34 mouse cellular contexts compared by ENCODE assay signal in the genomic region with DNA sequence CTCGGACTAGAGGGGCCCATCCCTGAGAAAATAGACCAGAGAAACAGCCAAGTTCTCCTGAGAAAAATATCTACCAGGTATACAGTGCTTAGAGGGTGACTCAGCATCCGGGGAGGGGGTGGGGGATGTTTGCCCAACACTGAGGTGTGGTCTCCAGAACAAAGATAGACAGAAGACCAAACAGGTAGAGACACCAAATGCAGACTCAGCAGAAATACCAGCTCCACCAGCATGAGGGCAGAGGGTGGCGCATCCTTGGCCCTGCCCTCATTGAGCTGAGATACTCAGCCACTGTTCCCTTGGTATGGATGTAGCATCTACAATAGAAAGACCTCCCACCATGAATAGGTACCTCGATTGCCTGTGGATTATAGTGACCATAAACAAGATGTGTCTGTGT. TPM values are rescaled to one million over a fixed set of nuclear protein-coding genes. Genes with fewer than 3 reads are reported as not detected.
"Had no signal": no experiment of that assay in that cellular context is flagged by ENCODE, and none has a peak within 500 bp of the region (broad histone marks: within the 10 kb centered on the region; RNA-seq: fewer than 3 reads in every experiment).

No protein-coding gene starts in this region.

- H3K27me3 ChIP-seq: liver, embryonic 15.5 days had no signal

- H3K9me3 ChIP-seq: heart, embryonic 12.5 days; hindbrain, embryonic 10.5 days; hindbrain, embryonic 12.5 days; hindbrain, embryonic 15.5 days; kidney, embryonic 15.5 days; limb, embryonic 13.5 days; limb, embryonic 15.5 days; liver, embryonic 13.5 days; liver, embryonic 15.5 days had no signal

- H3K9ac ChIP-seq: heart, embryonic 12.5 days; hindbrain, embryonic 12.5 days; hindbrain, embryonic 15.5 days; kidney, embryonic 15.5 days; limb, embryonic 13.5 days; limb, embryonic 15.5 days; liver, embryonic 13.5 days; liver, embryonic 15.5 days had no signal

- H3K4me3 ChIP-seq: gastrocnemius, adult 2 months; heart, adult 2 months; heart, embryonic 12.5 days; hindbrain, embryonic 10.5 days; hindbrain, embryonic 12.5 days; hindbrain, embryonic 15.5 days; kidney, embryonic 15.5 days; limb, embryonic 13.5 days; limb, embryonic 15.5 days; liver, embryonic 13.5 days; liver, embryonic 15.5 days had no signal

- H3K36me3 ChIP-seq: hindbrain, embryonic 12.5 days; hindbrain, embryonic 15.5 days had no signal

- DNase-seq: gastrocnemius, adult 2 months; gastrocnemius, postnatal 10 days; gastrocnemius, postnatal 25 days; heart, adult 2 months; heart, postnatal 10 days; heart, postnatal 4 days; kidney, adult 11 months; kidney, adult 2 months; kidney, adult 9 months; kidney, postnatal 14 days; kidney, postnatal 36 days; layer of hippocampus, adult 9-11 months; layer of hippocampus, postnatal 36 days; left cerebral cortex, postnatal 4 days; liver, embryonic 13.5 days had no signal

- ATAC-seq: hindbrain, postnatal 0 days; intestine, embryonic 16.5 days had no signal

- H3K4me2 ChIP-seq: heart, embryonic 12.5 days; hindbrain, embryonic 12.5 days; hindbrain, embryonic 15.5 days; kidney, embryonic 15.5 days; limb, embryonic 13.5 days; limb, embryonic 15.5 days; liver, embryonic 13.5 days; liver, embryonic 15.5 days had no signal

- H3K27ac ChIP-seq: gastrocnemius, adult 2 months; heart, adult 2 months; hindbrain, embryonic 10.5 days; hindbrain, embryonic 12.5 days; hindbrain, embryonic 15.5 days; hindbrain, postnatal 0 days; kidney, embryonic 15.5 days; kidney, postnatal 0 days; limb, embryonic 13.5 days; limb, embryonic 15.5 days; liver, embryonic 13.5 days; liver, embryonic 15.5 days had no signal

RNA-seq across cellular contexts. Expression of a gene that starts 46.0 kb away (rescaled TPM):
- total RNA-seq: granulocyte monocyte progenitor cell, adult 5-6 weeks; hindbrain, postnatal 0 days; layer of hippocampus, adult 18-20 months; layer of hippocampus, postnatal 14 days; layer of hippocampus, postnatal 36 days; left cerebral cortex, adult 18-20 months; left cerebral cortex, postnatal 10 days; left cerebral cortex, postnatal 25 days; liver, adult 2 months had no signal
- polyA plus RNA-seq: heart, embryonic 16.5 days; hindbrain, embryonic 12.5 days; liver, embryonic 13.5 days; liver, embryonic 15.5 days had no signal
